Mouse (Mus musculus) heart, adult 2 months (tissue): ENCODE measurements around the gene Ahcy. TPM values are rescaled to one million over a fixed set of nuclear protein-coding genes. Genes with fewer than 3 reads are reported as not detected.

Source experiments
- DNase-seq, 2 experiments: peaks; one replicate each; pipeline ENCODE4 v3.0.0; 2021
- H3K27ac ChIP-seq: fragments of 200-600 bp; 2 replicates; pipeline ENCODE4 v1.8.1; 2022
- H3K27me3 ChIP-seq: fragments of 200-500 bp; 2 replicates; pipeline ENCODE4 v1.6.1; 2012; ENCODE audit warnings: mild to moderate bottlenecking, low read length, inconsistent platforms, mixed read lengths; ENCODE audit not compliant: control insufficient read depth, insufficient read depth
- H3K36me3 ChIP-seq: fragments of 200-500 bp; 2 replicates; pipeline ENCODE4 v1.6.1; 2012; ENCODE audit warnings: low read length, inconsistent platforms; ENCODE audit not compliant: control insufficient read depth, insufficient read depth
- H3K4me1 ChIP-seq: fragments of 200-500 bp; 2 replicates; pipeline ENCODE4 v1.6.1; 2011; ENCODE audit warnings: low read length; ENCODE audit not compliant: control insufficient read depth, insufficient read depth
- H3K4me3 ChIP-seq: fragments of 200-600 bp; 2 replicates; pipeline ENCODE4 v1.8.1; 2022
- H3K79me2 ChIP-seq: fragments of 200-500 bp; replicated peaks from 2 replicates; pipeline ENCODE4 v1.6.1; 2012; ENCODE audit warnings: mild to moderate bottlenecking, inconsistent platforms, low read length, moderate library complexity, mixed read lengths; ENCODE audit not compliant: control insufficient read depth, insufficient read depth
- H3K9ac ChIP-seq: fragments of 200-500 bp; 2 replicates; pipeline ENCODE4 v1.6.1; 2012; ENCODE audit warnings: low read depth, mild to moderate bottlenecking, control low read depth, inconsistent platforms, low read length, mixed read lengths
- CTCF ChIP-seq: fragments of 200-600 bp; IDR thresholded peaks from 2 replicates; pipeline ENCODE4 v1.8.1; 2022; ENCODE audit warnings: antibody characterized with exemption, mild to moderate bottlenecking, moderate library complexity
- EP300 ChIP-seq: fragments of 200-500 bp; IDR thresholded peaks from 2 replicates; pipeline ENCODE4 v1.6.1; 2011; ENCODE audit warnings: low read depth, low read length, control low read depth; ENCODE audit not compliant: insufficient read depth
- POLR2A ChIP-seq: fragments of 200-500 bp; IDR thresholded peaks from 2 replicates; pipeline ENCODE4 v1.6.1; 2011; ENCODE audit warnings: mild to moderate bottlenecking, low read depth, low read length, control low read depth; ENCODE audit not compliant: insufficient read depth
- WGBS: fragments of 180-500 bp; shearing (Covaris S2); methylation state at CpG from one replicate; pipeline ENCODE4 v1.1.7; 2018; 5-methylcytosine and 5-hydroxymethylcytosine counted together
- intact Hi-C: fragments of 180-260 bp; cut with DNase I; formaldehyde crosslinking; loops from one replicate; pipeline ENCODE4 v1.15.1; 2025
- polyA plus RNA-seq: library from polyadenylated mRNA; depleted of rRNA; stranded (reverse); fragments of >200 nt; gene quantifications from 2 replicates; pipeline ENCODE4 v1.2.3, GENCODE M21; 2012
- total RNA-seq, 2 experiments: library from RNA; stranded (reverse); gene quantifications; 2 replicates each; pipeline ENCODE4 v1.2.3; 2021

Gene Ahcy
- total and polyA plus RNA-seq, 3 experiments, result 10.5 to 22.5 (median 14.0) TPM

DNA sequence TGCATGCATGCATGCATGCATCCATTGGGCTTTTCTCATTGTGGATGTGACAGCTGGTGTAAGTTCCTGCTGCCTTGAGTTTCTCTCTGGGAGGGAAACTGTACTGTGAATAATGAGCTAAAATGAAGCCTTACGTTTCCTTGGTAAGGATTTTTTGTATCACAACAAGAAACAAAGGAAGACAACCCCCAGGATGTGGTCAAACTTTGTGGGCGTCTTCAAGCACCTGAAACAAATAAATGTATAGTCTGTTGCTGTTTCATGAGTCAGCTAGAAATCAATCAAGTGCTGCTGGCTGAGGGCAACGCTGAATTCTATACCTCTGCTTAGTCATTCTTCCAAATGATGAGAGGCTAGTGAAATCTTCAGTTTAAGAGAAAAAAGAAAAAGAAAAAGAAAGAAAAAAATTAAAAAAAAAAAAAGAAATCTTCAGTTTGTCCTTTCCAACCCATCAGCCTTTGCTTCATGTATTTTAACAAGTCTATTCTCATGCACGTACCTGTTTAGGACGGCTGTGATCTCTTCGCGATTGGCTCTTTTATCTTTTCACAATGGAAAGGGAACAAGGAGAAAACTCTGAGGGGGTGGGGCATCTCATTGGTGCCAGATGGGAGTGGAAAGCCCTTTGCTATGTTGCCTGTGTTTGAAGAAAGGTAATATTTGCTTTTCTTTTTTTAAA is 5.3 kb upstream of the Ahcy start:
- DNase-seq, result no peak

DNA sequence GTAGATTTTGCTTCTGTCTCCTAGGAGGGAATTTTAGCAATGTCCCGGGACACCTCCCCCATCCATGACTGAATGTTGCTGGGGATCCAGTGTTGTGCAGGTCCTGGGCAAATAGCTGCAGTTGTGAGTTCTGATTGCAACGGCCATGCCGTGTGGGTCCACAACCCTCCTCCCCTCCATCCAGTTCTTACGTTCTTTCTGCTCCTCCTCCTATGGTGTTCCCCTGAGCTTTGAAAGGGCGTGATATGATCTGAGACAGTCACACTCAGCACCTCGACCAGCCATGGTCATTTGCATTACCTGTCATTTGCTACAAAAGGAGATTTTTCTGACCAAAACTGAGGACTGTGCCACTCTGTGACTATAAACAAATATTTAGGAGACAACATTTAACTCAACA is 1.4 kb upstream of the Ahcy start:
- no peaks in the 10 kb centered on the region for H3K79me2 ChIP-seq
- no peaks in the 10 kb centered on the region for H3K27me3 ChIP-seq
- H3K4me1 ChIP-seq, result peaks cover 6% of the 10 kb centered on the region
- TF ChIP-seq CTCF, result no peak
- no peak for TF ChIP-seq POLR2A
- TF ChIP-seq EP300, result no peak
- H3K27ac ChIP-seq, result no peak overlapping the region
- H3K9ac ChIP-seq, result no peak overlapping the region
- no peaks in the 10 kb centered on the region for H3K36me3 ChIP-seq
- DNase-seq, result no peak
- no peak overlapping the region for H3K4me3 ChIP-seq
- intact Hi-C loops, result loop anchor here (2.0 to 10.0 kb wide), 2 partner anchors 27 to 181 kb away; partner anchors contain the start of gene Eif2s2
- WGBS, result 86% methylated on average over 6 of the region's 6 CpGs

More for the DNA sequence above, 5.3 kb upstream of the Ahcy start:
- Histone ChIP-seq H3K4me1 (peaks cover 4% of the 10 kb centered on the region), H3K4me3 (no peak overlapping the region), H3K9ac (no peak overlapping the region), H3K36me3 (no peaks in the 10 kb centered on the region), H3K79me2 (no peaks in the 10 kb centered on the region), H3K27me3 (no peaks in the 10 kb centered on the region), H3K27ac (no peak overlapping the region)
- WGBS, result 46% methylated on average over 7 of the region's 7 CpGs
- no peak for TF ChIP-seq CTCF
- no peak for TF ChIP-seq POLR2A
- no peak for TF ChIP-seq EP300
- intact Hi-C loops, result loop anchor here (5.0 to 10.0 kb wide), 3 partner anchors 108 to 303 kb away; partner anchors contain the start of genes Eif2s2 and Trp53inp2

GRCm38 (mm10) chr2:155074766-155075330 is 551 bp upstream of the Ahcy start:
- no peak for DNase-seq
- intact Hi-C loops, result loop anchor here (2.0 to 10.0 kb wide), 3 partner anchors 26 to 180 kb away; partner anchors contain the start of genes Eif2s2 and Itch
- peaks cover 6% of the 10 kb centered on the region for H3K4me1 ChIP-seq

DNA sequence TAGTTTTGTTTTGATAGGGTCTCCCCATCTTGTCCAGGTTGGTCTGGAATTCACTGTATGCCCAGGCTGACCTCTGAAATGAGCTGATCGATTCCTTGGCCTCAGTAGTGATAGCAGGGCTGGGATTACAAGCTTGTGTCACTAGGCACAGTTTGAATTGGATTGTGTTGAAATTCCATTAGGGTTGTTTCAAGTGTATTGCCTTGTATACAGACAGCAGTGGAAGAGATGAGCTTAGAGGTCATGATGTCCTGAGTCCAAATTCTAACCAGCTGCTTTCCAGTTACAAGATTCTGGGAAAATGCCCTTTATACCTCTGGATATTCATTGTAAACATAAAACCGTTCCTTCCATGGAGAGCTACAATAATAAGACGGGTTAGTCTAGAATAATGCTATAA is 950 bp downstream of the Ahcy start:
- H3K36me3 ChIP-seq, result no peaks in the 10 kb centered on the region
- intact Hi-C loops, result loop anchor here (5.0 to 10.0 kb wide), 2 partner anchors 59 to 179 kb away; partner anchors contain the start of genes Eif2s2 and Itch
- H3K27ac ChIP-seq, result no peak overlapping the region; the same call in 1 of the 2 replicates
- no peaks in the 10 kb centered on the region for H3K79me2 ChIP-seq
- DNase-seq, result no peak
- peak overlapping the region; percentile 78 for H3K4me3 ChIP-seq
- H3K4me1 ChIP-seq, result peaks cover 6% of the 10 kb centered on the region
- no peak for TF ChIP-seq EP300
- TF ChIP-seq POLR2A, result no peak
- no peak for TF ChIP-seq CTCF
- H3K9ac ChIP-seq, result no peak overlapping the region; the same call in 1 of the 2 replicates
- WGBS, result 24% methylated on average over 3 of the region's 3 CpGs
- H3K27me3 ChIP-seq, result no peaks in the 10 kb centered on the region

More at GRCm38 (mm10) chr2:155074766-155075330, 551 bp upstream of the Ahcy start:
- TF ChIP-seq EP300 (no peak), POLR2A (no peak)
- peak overlapping the region; percentile 78 for H3K4me3 ChIP-seq
- H3K36me3 ChIP-seq, result no peaks in the 10 kb centered on the region
- peak overlapping the region; percentile 76 for H3K27ac ChIP-seq
- peak overlapping the region; percentile 58; the same call in 1 of the 2 replicates for H3K9ac ChIP-seq
- H3K79me2 ChIP-seq, result no peaks in the 10 kb centered on the region
- 30% methylated on average over 12 of the region's 12 CpGs for WGBS
- H3K27me3 ChIP-seq, result no peaks in the 10 kb centered on the region

GRCm38 (mm10) chr2:155072353-155073145 is 1.7 kb downstream of the Ahcy start:
- no peak for DNase-seq
- 90% methylated on average over 8 of the region's 8 CpGs for WGBS
- intact Hi-C loops, result loop anchor here (5.0 to 10.0 kb wide), 2 partner anchors 60 to 178 kb away; partner anchors contain the start of genes Eif2s2 and Itch

More at GRCm38 (mm10) chr2:155072353-155073145, 1.7 kb downstream of the Ahcy start:
- TF ChIP-seq EP300 (no peak), CTCF (no peak), POLR2A (no peak)
- Histone ChIP-seq H3K4me1 (peaks cover 6% of the 10 kb centered on the region), H3K4me3 (no peak overlapping the region), H3K36me3 (no peaks in the 10 kb centered on the region), H3K27ac (no peak overlapping the region), H3K27me3 (no peaks in the 10 kb centered on the region), H3K9ac (no peak overlapping the region), H3K79me2 (no peaks in the 10 kb centered on the region)
